Mouse (Mus musculus): ENCODE measurements around the gene Ehf.

Ehf gene

DNA sequence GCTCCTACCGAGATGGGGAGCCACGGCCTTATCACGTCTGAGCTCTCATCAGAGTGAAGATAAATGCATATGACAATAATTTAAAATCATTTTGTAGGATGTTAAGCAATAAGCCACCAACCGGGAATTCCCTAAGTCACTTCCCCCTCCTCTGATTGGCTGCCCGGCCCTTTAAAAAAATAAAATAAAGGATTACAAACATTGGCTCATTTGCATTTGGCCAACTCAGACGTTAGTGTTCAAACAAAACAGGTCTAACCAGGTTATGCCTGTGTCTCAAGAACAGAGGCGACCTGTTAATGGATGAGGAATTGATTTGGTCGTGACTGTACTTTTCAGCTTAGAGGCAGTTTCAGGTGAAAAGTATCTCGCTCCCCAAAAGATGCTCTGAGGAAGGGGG, at the start of gene Ehf:
Gene Ehf (minus strand): TSS at position 147 of the 400 bp plus-strand sequence.
- DNase-seq, result no peak

DNA sequence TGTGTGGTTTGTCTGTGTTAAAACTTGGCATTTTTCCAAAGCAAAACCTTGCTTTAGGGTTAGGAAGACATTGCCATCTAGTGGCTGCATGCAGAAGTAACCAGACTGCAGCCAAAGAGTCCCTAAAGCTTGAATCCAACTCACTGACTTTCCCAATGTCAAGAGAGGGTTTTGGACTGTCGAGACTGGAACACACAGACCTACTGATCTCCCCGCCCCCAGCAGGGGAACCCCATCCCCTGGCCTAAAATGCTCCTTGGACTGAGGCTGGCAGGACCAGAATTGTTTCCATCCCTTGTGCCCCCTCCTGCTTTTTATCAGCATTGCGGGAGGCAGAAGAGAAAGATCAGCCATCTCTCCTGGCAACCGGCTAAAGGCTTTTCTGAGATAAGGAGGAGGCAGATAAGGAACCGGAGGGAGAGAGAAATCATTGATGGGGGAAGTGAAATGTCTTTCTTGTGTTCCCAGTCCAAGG, 44.4 kb upstream of the Ehf start:
- DNase-seq, result peak; percentile 61

DNA sequence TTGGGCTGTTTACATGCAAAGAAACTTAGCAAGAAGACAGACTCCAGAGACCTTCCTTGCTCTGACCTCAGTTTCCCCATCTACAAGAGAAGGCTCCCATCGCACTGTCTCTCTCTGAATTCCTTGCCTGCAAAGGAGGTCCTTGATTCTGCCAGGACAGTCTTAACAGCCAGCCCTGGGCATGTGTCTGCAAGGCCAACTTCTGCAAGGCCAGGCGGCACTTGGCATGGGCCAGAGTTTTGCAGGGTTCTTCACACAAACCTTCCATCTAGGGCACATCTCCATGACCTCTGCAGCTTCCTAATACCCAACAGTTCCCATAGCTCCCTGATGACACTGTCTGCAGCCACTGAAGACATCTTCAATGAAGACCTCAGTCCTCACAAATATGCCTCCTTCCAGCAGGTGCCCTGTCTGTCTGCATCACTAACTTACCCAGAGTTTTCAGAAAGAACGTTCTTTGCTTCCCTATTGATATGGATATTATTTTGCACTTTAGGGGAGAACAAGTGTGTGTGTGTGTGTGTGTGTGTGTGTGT, 43.7 kb upstream of the Ehf start:
- peak in 1 of 2 experiments; percentile 5 for DNase-seq

DNA sequence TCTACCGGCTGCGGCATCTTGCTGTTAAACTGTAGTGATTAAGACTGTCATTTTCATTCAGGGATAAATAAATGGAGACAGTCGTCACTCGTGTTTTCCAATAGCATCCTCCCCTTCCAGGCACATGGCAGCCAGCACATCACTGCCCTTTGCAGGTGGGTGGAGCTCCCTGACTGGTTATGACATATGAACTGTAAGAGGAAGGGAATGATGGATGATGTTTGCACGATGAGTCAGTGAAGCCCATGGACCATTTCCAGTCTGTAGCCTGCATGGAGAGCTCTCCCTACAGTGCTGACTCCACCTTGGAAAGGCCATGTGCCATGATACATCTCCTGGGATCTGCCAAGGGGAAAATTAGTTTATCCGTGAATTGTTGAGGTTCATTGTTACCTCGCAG, 40.5 kb upstream of the Ehf start:
- DNase-seq, result no peak

DNA sequence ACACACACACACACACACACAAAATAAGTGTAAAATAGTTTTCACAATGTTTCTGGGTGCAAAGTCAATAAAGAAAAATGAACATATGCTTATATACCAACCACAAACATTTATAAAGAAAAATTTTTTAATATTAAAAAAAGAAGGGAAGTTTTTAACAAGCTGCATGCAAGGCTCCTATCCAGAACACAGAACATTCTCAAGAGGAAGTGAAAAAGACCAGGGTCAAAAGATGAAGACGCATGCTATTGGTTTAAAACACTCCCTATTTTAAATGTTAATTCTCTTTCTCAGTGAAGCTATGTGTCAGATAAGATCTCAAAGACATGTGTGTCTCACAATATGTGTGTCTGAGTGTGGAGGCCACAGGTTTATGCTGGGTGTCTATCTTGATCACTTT, 39.0 kb upstream of the Ehf start:
- DNase-seq, result no peak

DNA sequence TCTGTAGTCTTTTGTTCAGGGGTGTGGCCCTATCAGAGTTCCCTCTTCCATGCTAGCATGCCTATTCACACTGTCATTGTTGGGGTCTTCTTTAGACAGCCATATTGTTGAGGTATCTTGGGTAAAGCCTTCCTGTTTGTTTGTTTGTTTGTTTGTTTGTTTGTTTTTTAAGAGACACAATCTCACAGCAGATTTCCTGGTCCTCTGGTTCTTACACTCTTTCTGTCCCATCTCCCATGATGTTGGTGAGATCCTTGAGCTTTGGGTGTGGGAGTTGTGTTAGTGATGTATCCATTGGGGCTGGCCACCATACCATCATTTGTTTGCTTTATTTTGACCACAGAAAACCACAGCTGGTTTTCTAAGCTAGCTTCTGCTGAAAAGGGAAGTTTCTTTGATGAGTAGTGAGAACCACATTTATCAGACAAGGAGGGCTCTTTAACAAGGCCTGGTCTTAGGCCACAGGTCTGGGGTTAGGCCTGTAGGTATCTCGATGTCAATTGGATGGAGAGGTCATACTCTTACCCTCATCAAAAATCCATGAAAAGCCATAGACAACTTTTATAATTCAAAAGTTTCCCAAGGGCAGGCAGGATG, 38.4 kb upstream of the Ehf start:
- no peak for DNase-seq

DNA sequence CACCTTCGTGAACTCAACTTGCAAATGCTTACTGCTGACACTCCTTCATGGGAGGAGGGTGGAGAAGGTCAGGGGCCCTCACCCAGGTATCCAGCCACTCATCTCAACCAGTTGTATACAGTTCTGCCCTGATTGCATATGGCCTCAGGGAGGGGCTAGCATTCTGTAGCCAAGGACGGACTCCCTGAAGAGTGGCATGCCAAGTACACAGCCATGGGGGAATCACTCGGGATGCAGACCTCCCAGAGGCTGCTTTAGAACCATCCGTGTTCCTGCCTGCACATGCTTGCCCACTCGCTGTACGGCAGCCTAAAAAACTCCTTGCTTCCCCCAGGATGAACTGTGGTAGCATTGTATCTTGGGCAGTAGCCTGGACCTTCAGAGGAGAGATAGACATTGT, 35.6 kb upstream of the Ehf start:
- DNase-seq, result no peak

DNA sequence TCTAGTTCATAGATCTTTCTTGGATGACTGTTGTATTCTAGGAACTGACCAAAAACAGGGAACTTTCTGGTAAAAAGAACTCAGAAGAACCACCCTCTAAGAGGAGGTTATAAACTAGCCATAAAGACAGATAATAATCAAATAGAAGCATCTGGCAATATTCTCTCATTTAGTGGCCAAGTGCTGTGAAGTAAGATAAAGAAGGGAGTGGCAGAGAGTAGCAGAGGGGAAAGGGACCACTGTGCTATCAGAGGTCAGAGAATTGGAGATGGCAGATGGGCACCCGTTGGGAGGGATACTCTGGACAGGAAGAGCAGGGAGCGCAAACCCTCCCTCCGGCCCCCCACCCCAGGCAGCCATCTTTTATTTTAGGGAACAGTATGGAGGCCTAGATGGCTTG, 34.3 kb upstream of the Ehf start:
- DNase-seq, result no peak

DNA sequence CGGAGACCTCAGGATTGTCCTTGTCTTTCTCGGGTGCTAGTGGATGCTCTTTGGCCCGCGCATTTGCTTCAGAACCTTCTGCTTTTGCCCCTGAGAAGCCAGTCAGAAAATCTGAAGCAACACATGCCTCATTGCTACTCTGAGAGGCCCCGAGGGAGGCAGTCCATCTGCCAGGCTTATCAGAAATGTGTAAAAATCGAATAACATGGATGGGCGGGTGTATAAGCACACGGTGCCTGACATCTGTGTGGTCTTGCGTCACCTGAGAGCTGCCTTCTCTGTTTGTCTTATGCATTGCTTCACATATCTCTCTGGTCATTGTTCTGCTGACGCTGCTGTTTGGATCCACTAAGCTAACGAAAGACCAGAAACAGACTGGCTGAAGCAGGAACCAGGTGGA, 33.5 kb upstream of the Ehf start:
- no peak for DNase-seq

DNA sequence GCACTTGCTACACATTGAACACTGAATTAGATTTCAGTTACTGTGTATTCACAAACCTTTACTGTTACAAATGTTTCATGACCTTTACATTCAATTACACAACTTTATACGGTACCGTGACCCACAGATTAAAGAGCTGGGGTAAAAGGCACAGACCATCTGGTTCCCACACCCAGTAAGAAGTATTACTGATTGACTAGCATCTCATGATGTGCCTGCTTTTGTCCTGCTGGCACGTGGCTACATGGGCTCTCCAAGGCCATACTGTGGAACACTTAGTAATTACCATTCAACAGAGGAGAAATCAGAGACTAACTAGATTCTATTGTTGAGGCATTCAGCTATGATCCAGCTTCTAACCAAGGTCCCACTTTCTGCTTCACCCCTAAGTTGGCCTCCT, 32.9 kb upstream of the Ehf start:
- no peak for DNase-seq

DNA sequence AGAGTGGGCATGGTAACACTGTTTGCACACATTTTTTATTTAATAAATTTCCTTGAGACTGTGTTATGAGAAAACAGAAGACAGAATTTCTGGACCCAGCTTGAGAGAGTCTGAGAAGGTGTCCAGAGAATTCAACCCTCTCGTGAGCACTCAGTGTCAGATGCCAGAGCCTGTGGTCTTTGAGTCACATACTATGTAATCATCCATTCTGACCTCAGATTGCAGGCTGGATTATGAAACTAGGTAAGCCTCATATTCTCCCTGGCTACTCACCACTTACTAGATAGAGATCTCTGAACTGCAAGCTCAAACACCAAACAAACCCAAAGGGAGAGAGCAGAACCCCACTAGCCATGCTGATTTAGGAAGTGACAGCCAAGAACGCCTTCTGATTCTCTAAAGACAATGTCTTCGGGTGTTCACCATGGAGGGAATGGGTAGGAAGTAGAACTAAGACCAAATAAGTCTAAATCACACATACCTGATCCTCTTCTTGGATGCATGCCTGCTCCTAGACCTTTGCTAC, 28.7 kb upstream of the Ehf start:
- DNase-seq, result no peak

DNA sequence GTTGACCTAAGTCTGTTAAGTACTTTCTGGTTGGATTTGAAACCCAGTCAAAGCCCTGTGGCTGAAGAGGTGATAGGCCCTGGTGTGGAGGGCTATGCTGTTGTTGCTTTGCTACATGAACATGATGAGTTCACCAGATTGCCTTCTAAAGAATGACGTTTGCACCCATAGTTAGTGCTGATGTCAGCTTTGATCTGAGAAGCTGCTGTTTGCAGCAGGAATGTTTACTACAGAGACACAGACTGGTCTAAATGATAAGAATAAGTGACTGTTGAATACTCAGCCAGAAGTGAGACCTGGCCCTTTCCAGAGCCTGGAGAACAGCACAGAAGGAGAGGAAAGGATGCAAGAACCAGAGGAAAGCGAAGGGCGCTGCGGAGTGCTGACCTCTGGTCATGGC, 25.7 kb upstream of the Ehf start:
- no peak for DNase-seq

DNA sequence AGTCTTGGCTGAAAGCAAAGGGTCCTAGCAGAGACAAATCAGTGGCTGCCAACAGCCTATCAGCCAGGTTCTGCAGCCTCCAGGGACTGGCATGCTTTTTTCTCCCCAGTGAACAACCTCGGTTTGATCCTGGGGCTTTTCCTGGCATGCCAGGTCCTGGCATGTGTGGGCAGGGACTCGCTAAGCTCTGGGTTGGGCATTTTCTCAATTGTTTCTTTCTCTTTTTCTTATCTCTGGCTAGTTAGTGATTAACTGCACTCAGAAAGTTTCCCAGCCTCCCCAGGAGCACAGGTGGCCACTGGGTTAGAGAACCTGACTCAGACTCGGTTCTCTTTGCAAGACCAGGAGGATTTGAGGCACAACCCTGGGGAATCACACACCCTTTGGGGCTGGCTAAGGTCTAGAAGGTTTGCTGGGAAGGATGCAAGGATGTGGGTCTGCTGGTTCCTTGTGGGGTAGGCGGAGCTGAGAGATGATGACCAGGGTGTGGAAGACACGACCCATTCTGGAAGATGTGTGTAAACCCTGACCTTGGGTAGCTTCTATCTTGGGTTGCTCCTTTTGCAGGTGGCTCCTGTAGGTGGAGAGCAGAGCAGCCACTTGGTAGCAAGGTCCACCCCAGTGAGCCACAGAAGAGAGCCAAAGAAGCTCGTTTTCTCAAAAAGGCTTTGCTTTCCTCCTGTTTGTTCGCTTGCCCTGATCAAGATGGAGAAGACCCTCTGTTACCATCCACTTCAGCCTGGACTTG, 22.4 kb upstream of the Ehf start:
- peak in 1 of 2 experiments; percentile 4 for DNase-seq

DNA sequence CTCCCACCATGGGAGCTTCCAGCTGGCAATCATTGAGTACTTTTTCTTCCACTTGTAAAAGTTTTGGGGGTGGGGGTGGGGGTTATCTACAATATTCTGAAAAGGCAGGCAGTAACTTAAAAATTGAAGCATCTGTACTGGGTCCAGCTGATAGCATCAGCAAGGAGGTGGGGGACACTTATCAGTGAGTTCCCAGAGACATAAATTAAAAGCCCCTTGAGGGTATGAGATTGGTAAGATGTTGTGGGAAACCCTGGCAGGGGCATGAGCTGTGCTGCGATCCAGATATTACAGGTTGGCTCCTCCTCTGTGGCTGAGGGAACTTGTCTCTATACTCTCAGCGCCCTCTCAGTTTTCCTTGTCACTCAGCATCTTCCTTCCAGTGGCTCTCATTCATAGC, 21.2 kb upstream of the Ehf start:
- no peak for DNase-seq

DNA sequence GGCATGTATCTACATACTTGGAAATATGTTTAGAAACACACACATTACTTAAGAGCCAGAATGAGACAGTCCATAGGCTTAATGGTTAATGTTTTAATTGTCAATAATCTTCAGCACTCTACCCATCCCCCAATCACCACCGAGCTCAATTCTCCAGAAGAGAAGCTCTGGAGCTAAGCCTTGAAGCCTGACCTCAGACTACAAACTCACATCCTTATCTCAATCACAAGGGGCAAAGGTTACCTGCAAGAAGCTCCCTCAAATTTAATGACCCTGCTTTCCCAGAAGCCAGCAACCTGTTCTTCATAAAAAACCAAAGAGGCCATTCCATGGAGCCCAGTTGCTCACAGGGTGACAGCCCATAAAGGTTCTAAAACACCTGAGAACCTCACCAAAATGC, 19.1 kb upstream of the Ehf start:
- no peak for DNase-seq

DNA sequence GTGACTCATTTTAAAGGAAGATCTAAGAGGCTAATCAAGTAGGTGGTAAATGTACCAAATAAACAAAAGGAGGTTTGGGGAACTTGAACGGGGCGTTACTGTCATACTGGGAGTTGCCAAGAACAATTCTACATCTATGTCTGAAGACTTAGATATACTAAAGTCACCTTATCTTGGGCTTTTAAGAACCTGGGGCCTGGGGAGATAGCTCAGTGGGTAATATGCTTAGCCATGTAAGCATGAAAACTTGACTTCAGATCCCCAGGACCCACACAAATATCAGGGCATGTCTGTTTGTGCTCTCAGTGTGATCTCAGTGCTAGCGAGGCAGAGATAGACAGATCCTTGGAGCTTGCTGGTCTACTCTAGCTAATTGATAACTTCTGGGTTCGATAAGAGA, 18.6 kb upstream of the Ehf start:
- DNase-seq, result no peak

DNA sequence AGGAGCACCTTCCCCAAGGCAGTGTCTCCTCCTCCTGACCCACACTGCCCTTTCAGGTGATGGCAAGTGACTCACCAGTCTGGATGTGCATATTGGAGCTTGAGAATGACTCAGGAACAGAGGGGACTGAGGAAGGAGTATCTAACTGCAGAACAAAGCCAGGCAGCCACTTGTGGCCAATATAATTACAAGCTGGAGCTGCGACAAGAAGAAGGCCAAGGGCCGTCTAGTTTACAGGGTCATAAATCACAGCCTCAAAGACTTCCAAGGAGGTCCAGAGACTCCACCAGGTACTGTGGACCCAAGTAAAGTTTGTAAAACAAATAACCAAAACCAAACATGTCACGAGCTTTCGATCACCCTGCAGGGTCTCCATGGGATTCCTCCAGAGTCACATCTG, 10.9 kb upstream of the Ehf start:
- DNase-seq, result no peak

DNA sequence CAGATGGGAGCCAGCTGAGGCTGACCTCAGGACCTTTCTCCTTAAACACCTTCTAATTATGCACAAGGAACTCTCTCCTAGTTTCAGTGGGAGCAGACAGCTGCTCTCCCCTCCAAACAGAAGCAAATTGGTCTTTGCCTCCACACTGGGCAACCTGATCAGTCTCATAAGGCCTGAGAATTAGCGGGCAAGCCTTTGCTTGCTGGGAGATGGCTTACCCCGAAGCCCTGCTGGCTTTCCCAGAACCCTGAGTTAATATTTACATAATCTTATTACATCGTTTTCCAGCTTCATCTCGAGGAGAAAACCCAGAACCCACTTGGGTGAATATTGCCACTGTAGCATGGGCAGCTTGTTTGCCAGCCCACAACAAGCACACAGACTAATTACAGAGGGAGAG, 9.6 kb upstream of the Ehf start:
- DNase-seq, result peak in 1 of 2 experiments; percentile 32

DNA sequence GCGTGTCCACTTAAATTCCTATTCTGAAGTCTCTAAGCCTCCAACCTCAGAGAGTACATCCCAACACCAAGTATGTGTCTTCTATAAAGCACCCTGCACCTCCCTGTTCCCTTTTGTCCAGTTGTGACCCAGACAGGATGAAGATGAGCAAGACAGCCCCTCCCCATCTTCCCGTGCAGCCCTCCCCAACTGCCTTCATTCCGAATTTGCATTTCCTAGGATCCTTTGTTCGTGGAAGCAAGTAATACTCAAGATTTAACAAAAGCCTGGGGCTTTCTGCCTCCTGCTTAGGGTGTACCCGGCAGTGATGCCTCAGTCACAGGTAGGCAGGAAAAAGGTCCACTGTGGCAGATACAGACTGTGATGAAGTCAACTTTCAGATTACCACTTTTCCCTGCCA, 7.6 kb upstream of the Ehf start:
- no peak for DNase-seq

DNA sequence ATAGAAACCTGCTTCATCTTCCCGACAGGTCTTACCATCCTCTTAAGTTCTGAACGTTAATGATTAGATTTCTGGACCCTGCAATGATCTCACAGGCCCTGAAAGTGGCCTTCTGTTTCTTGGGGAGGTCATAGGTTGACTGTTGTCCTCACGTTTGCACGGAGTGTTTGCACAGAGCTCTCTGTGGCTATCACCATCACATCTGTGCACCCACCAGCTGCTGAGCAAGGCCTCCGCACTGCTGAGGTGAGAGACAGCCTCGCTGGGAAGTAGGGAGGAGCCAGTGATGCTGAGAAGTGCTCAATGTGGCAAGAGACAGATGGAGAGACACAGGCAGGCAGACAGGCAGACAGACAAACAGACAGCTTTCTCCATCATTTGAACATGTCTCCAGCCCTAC, 3.6 kb upstream of the Ehf start:
- DNase-seq, result no peak

DNA sequence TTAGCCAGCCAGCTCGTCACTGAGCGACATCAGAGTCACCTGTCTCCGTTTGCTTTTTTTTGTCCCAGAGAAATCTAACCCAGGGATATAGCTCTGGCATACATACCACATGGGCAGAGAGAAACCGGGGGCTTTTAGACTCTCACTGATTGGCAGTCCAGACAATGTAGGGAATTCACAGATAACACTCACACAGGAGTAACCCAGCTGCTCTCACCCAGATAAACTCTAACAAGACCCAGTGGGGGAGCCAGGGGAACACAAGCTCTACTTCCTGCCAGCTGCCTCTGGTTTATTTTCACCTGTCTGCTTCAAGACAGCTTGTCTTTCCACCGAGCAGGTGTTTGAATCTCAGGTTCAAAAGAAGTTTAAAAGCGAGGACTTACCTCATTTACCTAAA, 409 bp downstream of the Ehf start:
- DNase-seq, result no peak

DNA sequence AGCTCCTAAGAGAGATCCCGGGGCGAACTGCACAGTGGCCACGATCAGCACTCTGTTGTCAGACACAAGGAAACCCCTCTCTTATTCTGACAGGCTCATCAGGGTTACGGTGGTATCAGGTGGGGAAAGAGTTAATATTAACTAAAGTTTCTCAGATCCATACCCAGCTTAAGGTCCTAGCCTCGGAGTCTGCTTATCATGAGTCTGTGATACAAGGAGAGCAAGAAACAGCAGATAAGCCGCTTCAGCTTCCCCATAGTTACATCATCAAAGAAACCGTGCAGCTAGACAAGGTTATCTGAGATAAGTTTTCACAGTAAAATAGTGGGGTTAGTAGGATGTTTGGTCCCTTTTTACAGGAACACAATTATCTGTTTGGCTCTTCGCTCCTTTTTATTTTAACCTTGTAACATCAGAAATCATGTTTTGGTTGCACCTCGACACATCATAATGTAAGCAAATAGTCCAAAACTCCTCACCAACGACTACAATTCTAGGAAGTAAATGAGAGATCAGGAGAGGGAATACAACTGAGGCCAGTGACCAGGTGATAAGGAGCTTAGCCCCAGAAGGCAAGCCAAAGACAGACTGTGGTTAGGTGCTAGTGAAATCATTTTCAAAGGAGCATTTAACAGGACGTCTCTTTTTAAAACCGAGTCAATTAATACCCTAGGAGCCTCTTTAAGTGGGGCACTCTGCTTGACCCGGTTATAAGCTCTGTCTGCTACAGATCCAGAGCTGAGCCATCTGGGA, 4.2 kb downstream of the Ehf start:
- no peak for DNase-seq

DNA sequence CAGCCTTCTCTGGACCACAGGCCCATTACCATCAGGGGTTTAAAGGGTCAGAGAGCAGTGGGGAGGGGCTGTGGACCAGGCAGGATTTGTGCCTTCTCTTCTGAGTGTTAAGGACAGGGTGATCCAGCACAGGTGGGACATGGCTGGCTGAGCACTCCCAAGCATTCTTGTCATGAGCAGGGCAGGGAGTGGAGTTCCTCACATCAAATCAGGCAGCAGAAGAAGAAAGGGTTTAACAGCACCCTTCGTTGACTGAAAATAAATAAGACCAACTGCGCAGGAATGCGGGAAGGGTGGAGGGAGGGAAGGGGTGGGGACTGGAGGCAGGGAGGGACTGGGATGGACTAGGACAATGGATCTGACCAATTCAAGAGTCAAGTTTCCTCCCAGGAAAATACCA, 8.6 kb downstream of the Ehf start:
- DNase-seq, result peak in 1 of 2 experiments; percentile 30

DNA sequence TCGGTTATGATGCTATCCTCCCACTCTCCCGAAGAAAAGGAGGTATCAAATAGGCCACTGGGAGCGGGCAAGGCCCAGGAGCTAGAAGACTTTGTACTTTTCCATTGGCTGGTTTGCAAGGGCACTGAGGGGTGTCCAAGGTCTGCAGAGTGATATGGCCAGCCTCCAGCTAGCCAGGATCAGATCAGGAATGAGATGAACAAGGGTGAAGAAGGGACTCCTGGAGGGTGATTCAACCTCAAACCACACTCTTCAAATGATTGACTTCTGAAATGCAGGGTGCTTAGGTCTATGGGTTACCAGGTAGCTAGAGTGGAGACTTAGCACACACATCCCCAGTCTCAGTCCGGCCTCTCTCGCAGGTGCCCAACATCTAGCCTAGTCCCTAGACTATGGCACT, 9.3 kb downstream of the Ehf start:
- peak; percentile 70 to 79 for DNase-seq
